Mouse (Mus musculus): ENCODE results near the gene Serpina3g. TPM values are rescaled to one million over a fixed set of nuclear protein-coding genes. Genes with fewer than 3 reads are reported as not detected.
"Not testable (repeated sequence)": the region's sequence is repeated elsewhere in the genome, so short reads cannot be mapped to it uniquely, and the experiment has no call there.

Serpina3g gene
- polyA plus RNA-seq, 1 experiment from 2014 or later = 4.1 TPM

- Histone ChIP-seq H3K9ac (ENCODE audit: low read depth, low read length) (no peak overlapping the region), H3K4me2 (ENCODE audit: low read depth, low read length) (no peak overlapping the region), H3K4me3 (ENCODE audit: low read depth, low read length) (no peak overlapping the region), H3K27ac (replicated peaks; ENCODE audit: low read depth, low read length) (no peak overlapping the region), H3K36me3 (ENCODE audit: control insufficient read depth, insufficient read depth, low read length) (no peaks in the 10 kb centered on the region), H3K9me3 (ENCODE audit: control insufficient read depth, low read length) (no peaks in the 10 kb centered on the region), H3K27me3 (replicated peaks; ENCODE audit: control insufficient read depth, insufficient read depth, low read length) (no peaks in the 10 kb centered on the region), H3K4me1 (ENCODE audit: control insufficient read depth, insufficient read depth, low read length) (no peaks in the 10 kb centered on the region)
- ATAC-seq (ENCODE audit: low read depth) (no peak), DNase-seq (ENCODE audit: low spot score) (no peak)
- WGBS = 74% methylated on average over 1 of the region's 1 CpGs
These were observed 12.4 kb upstream of the Serpina3g start for GRCm38 (mm10) chr12:104223690-104224089.

- Histone ChIP-seq H3K4me2 (ENCODE audit: low read depth, low read length) (no peak overlapping the region), H3K36me3 (ENCODE audit: control insufficient read depth, insufficient read depth, low read length) (no peaks in the 10 kb centered on the region), H3K4me1 (ENCODE audit: control insufficient read depth, insufficient read depth, low read length) (no peaks in the 10 kb centered on the region), H3K4me3 (ENCODE audit: low read depth, low read length) (no peak overlapping the region), H3K9me3 (ENCODE audit: control insufficient read depth, low read length) (no peaks in the 10 kb centered on the region), H3K27ac (replicated peaks; ENCODE audit: low read depth, low read length) (no peak overlapping the region), H3K27me3 (replicated peaks; ENCODE audit: control insufficient read depth, insufficient read depth, low read length) (no peaks in the 10 kb centered on the region), H3K9ac (ENCODE audit: low read depth, low read length) (no peak overlapping the region)
- ATAC-seq (ENCODE audit: low read depth) (no peak), DNase-seq (ENCODE audit: low spot score) (no peak)
- 60% methylated on average over 7 of the region's 7 CpGs for whole genome bisulfite sequencing
These were observed 11.3 kb upstream of the Serpina3g start for GRCm38 (mm10) chr12:104224598-104225300.

GRCm38 (mm10) chr12:104230762-104231161 is 5.3 kb upstream of the Serpina3g start:
- H3K9me3 ChIP-seq (ENCODE audit: control insufficient read depth, low read length) = no peaks in the 10 kb centered on the region
- no peaks in the 10 kb centered on the region for H3K36me3 ChIP-seq (ENCODE audit: control insufficient read depth, insufficient read depth, low read length)
- H3K9ac ChIP-seq (ENCODE audit: low read depth, low read length) = no peak overlapping the region
- H3K27me3 ChIP-seq (replicated peaks; ENCODE audit: control insufficient read depth, insufficient read depth, low read length) = no peaks in the 10 kb centered on the region
- no peak overlapping the region for H3K4me3 ChIP-seq (ENCODE audit: low read depth, low read length)
- H3K4me2 ChIP-seq (ENCODE audit: low read depth, low read length) = no peak overlapping the region
- 50% methylated on average over 2 of the region's 2 CpGs for WGBS
- ATAC-seq (ENCODE audit: low read depth) (no peak), DNase-seq (ENCODE audit: low spot score) (no peak)
- H3K4me1 ChIP-seq (ENCODE audit: control insufficient read depth, insufficient read depth, low read length) = no peaks in the 10 kb centered on the region
- H3K27ac ChIP-seq (replicated peaks; ENCODE audit: low read depth, low read length) = no peak overlapping the region

DNA sequence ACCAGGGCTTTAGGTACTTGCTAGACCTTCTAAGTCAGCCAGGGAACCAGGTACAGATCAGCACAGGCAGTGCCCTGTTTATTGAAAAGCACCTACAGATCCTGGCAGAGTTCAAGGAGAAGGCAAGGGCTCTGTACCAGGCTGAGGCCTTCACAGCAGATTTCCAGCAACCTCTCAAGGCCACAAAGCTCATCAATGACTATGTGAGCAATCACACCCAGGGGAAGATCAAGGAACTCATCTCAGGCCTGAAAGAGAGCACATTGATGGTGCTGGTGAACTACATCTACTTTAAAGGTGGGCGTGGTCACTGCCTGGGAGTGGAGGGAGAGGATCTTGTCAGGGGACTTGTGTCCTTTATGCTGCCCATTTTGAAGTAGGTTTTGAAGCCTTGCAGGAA is 2.0 kb downstream of the Serpina3g start:
- not testable (repeated sequence) for H3K36me3 ChIP-seq (ENCODE audit: control insufficient read depth, insufficient read depth, low read length); H3K4me1 ChIP-seq (ENCODE audit: control insufficient read depth, insufficient read depth, low read length); H3K9ac ChIP-seq (ENCODE audit: low read depth, low read length); H3K4me2 ChIP-seq (ENCODE audit: low read depth, low read length); H3K27me3 ChIP-seq (replicated peaks; ENCODE audit: control insufficient read depth, insufficient read depth, low read length); DNase-seq (ENCODE audit: low spot score); H3K4me3 ChIP-seq (ENCODE audit: low read depth, low read length); ATAC-seq (ENCODE audit: low read depth); H3K9me3 ChIP-seq (ENCODE audit: control insufficient read depth, low read length); H3K27ac ChIP-seq (replicated peaks; ENCODE audit: low read depth, low read length)
- WGBS = 78% methylated on average over 1 of the region's 1 CpGs

- no peak for DNase-seq (ENCODE audit: low spot score)
- no peak overlapping the region for H3K4me3 ChIP-seq (ENCODE audit: low read depth, low read length)
- H3K36me3 ChIP-seq (ENCODE audit: control insufficient read depth, insufficient read depth, low read length) = no peaks in the 10 kb centered on the region
- H3K4me1 ChIP-seq (ENCODE audit: control insufficient read depth, insufficient read depth, low read length) = no peaks in the 10 kb centered on the region
- no peak for ATAC-seq (ENCODE audit: low read depth)
- no peak overlapping the region for H3K27ac ChIP-seq (replicated peaks; ENCODE audit: low read depth, low read length)
- H3K4me2 ChIP-seq (ENCODE audit: low read depth, low read length) = no peak overlapping the region
- H3K9ac ChIP-seq (ENCODE audit: low read depth, low read length) = no peak overlapping the region
- H3K9me3 ChIP-seq (ENCODE audit: control insufficient read depth, low read length) = no peaks in the 10 kb centered on the region
- H3K27me3 ChIP-seq (replicated peaks; ENCODE audit: control insufficient read depth, insufficient read depth, low read length) = no peaks in the 10 kb centered on the region
These were observed 7.3 kb downstream of the Serpina3g start for GRCm38 (mm10) chr12:104243307-104243706.

DNA sequence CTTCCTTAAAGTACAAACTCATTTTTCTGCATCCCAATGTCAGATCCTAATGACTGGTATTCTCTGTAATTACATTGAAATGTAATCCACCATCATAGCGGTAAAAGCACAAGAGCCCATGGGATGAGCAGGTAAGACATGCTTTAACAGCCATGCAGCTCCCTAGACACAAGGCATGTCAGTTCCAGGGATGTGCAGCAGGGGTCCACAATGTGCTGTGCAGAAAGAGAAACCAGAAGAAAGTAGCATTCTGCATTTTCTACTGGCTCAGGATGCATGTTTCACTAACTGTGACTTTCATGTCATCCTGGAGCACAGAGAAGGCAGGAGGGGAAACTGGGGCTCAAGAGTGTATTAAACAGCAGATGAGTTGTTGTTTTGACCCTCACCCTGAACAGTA is 9.0 kb downstream of the Serpina3g start:
- Histone ChIP-seq H3K27me3 (replicated peaks; ENCODE audit: control insufficient read depth, insufficient read depth, low read length) (no peaks in the 10 kb centered on the region), H3K4me3 (ENCODE audit: low read depth, low read length) (no peak overlapping the region), H3K9me3 (ENCODE audit: control insufficient read depth, low read length) (no peaks in the 10 kb centered on the region), H3K27ac (replicated peaks; ENCODE audit: low read depth, low read length) (no peak overlapping the region), H3K36me3 (ENCODE audit: control insufficient read depth, insufficient read depth, low read length) (no peaks in the 10 kb centered on the region), H3K4me2 (ENCODE audit: low read depth, low read length) (no peak overlapping the region), H3K4me1 (ENCODE audit: control insufficient read depth, insufficient read depth, low read length) (no peaks in the 10 kb centered on the region), H3K9ac (ENCODE audit: low read depth, low read length) (no peak overlapping the region)
- 70% methylated on average over 1 of the region's 1 CpGs for WGBS
- DNase-seq (ENCODE audit: low spot score) (peak; percentile 6), ATAC-seq (ENCODE audit: low read depth) (no peak)

GRCm38 (mm10) chr12:104245595-104245994 is 9.6 kb downstream of the Serpina3g start:
- H3K4me3 ChIP-seq (ENCODE audit: low read depth, low read length) = no peak overlapping the region
- H3K36me3 ChIP-seq (ENCODE audit: control insufficient read depth, insufficient read depth, low read length) = no peaks in the 10 kb centered on the region
- H3K4me2 ChIP-seq (ENCODE audit: low read depth, low read length) = no peak overlapping the region
- WGBS = 69% methylated on average over 3 of the region's 3 CpGs
- no peak for ATAC-seq (ENCODE audit: low read depth)
- no peak overlapping the region for H3K9ac ChIP-seq (ENCODE audit: low read depth, low read length)
- no peak overlapping the region for H3K27ac ChIP-seq (replicated peaks; ENCODE audit: low read depth, low read length)
- DNase-seq (ENCODE audit: low spot score) = no peak
- no peaks in the 10 kb centered on the region for H3K9me3 ChIP-seq (ENCODE audit: control insufficient read depth, low read length)
- H3K27me3 ChIP-seq (replicated peaks; ENCODE audit: control insufficient read depth, insufficient read depth, low read length) = no peaks in the 10 kb centered on the region
- no peaks in the 10 kb centered on the region for H3K4me1 ChIP-seq (ENCODE audit: control insufficient read depth, insufficient read depth, low read length)

DNA sequence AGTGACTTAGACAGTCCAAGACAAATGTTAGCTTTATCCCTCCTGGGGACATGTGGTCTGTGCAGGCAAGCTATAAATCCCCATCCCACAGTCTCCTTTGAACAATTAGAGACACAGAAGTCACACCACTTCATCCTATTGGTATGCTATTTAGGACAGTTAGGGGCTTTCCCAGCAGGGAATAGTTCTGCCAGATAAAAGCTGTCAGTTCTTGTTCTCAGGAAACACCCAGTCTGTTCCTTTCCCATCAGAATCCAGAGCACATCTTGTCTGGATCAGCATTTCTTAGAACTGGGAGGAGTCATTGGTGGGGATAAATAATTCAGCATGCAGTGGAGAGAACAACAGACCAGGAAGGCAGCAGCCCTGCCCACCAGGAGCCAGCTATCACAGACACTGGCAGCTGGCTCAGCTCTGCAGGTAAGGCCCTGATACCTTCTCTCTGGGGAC is 11.5 kb downstream of the Serpina3g start:
- H3K9ac ChIP-seq (ENCODE audit: low read depth, low read length) = no peak overlapping the region
- no peaks in the 10 kb centered on the region for H3K36me3 ChIP-seq (ENCODE audit: control insufficient read depth, insufficient read depth, low read length)
- H3K9me3 ChIP-seq (ENCODE audit: control insufficient read depth, low read length) = no peaks in the 10 kb centered on the region
- H3K27ac ChIP-seq (replicated peaks; ENCODE audit: low read depth, low read length) = no peak overlapping the region
- no peaks in the 10 kb centered on the region for H3K4me1 ChIP-seq (ENCODE audit: control insufficient read depth, insufficient read depth, low read length)
- ATAC-seq (ENCODE audit: low read depth) (peak; percentile 22), DNase-seq (ENCODE audit: low spot score) (peak; percentile 55)
- no peak overlapping the region for H3K4me3 ChIP-seq (ENCODE audit: low read depth, low read length)
- no peak overlapping the region for H3K4me2 ChIP-seq (ENCODE audit: low read depth, low read length)
- H3K27me3 ChIP-seq (replicated peaks; ENCODE audit: control insufficient read depth, insufficient read depth, low read length) = no peaks in the 10 kb centered on the region

- Histone ChIP-seq H3K9ac (ENCODE audit: low read depth, low read length) (no peak overlapping the region), H3K4me2 (ENCODE audit: low read depth, low read length) (no peak overlapping the region), H3K4me1 (ENCODE audit: control insufficient read depth, insufficient read depth, low read length) (no peaks in the 10 kb centered on the region), H3K27me3 (replicated peaks; ENCODE audit: control insufficient read depth, insufficient read depth, low read length) (no peaks in the 10 kb centered on the region), H3K9me3 (ENCODE audit: control insufficient read depth, low read length) (no peaks in the 10 kb centered on the region), H3K36me3 (ENCODE audit: control insufficient read depth, insufficient read depth, low read length) (no peaks in the 10 kb centered on the region), H3K4me3 (ENCODE audit: low read depth, low read length) (no peak overlapping the region), H3K27ac (replicated peaks; ENCODE audit: low read depth, low read length) (no peak overlapping the region)
- no peak for ATAC-seq (ENCODE audit: low read depth)
- DNase-seq (ENCODE audit: low spot score) = no peak
- WGBS = 64% methylated on average over 3 of the region's 3 CpGs
These were observed 12.2 kb downstream of the Serpina3g start for GRCm38 (mm10) chr12:104248231-104248630.
